Mouse (Mus musculus): ENCODE measurements around the gene Nrp1. TPM values are rescaled to one million over a fixed set of nuclear protein-coding genes. Genes with fewer than 3 reads are reported as not detected.

Gene Nrp1
- polyA plus RNA-seq, 1 experiment: 1.1 TPM

- Histone ChIP-seq H3K27me3 (replicated peaks) (no peaks in the 10 kb centered on the region), H3K36me3 (replicated peaks; ENCODE audit: low read length) (no peaks in the 10 kb centered on the region), H3K4me3 (replicated peaks) (no peak overlapping the region), H3K4me1 (peaks cover 4% of the 10 kb centered on the region; the same call in 1 of the 2 replicates), H3K9me3 (no peaks in the 10 kb centered on the region)
- no peak for TF ChIP-seq FLI1 (IDR thresholded peaks at IDR 0.05; ENCODE audit: low read length)
- TF ChIP-seq GATA1 (IDR thresholded peaks at IDR 0.05; ENCODE audit: borderline replicate concordance, low read length): no peak
These were observed 95.1 kb downstream of the Nrp1 start for GRCm38 (mm10) chr8:128453471-128453870.

- no peak overlapping the region for H3K4me3 ChIP-seq (replicated peaks)
- peaks cover 4% of the 10 kb centered on the region; the same call in 1 of the 2 replicates for H3K4me1 ChIP-seq
- no peaks in the 10 kb centered on the region for H3K36me3 ChIP-seq (replicated peaks; ENCODE audit: low read length)
- no peaks in the 10 kb centered on the region for H3K27me3 ChIP-seq (replicated peaks)
- no peaks in the 10 kb centered on the region for H3K9me3 ChIP-seq
- TF ChIP-seq FLI1 (IDR thresholded peaks at IDR 0.05; ENCODE audit: low read length): no peak
- no peak for TF ChIP-seq GATA1 (IDR thresholded peaks at IDR 0.05; ENCODE audit: borderline replicate concordance, low read length)
These were observed 95.6 kb downstream of the Nrp1 start for GRCm38 (mm10) chr8:128454026-128454425.

- Histone ChIP-seq H3K4me3 (replicated peaks) (no peak overlapping the region), H3K27me3 (replicated peaks) (no peaks in the 10 kb centered on the region), H3K4me1 (no peaks in the 10 kb centered on the region), H3K36me3 (replicated peaks; ENCODE audit: low read length) (no peaks in the 10 kb centered on the region), H3K9me3 (no peaks in the 10 kb centered on the region)
- TF ChIP-seq GATA1 (IDR thresholded peaks at IDR 0.05; ENCODE audit: borderline replicate concordance, low read length) (no peak), FLI1 (IDR thresholded peaks at IDR 0.05; ENCODE audit: low read length) (no peak)
These were observed 98.9 kb downstream of the Nrp1 start for GRCm38 (mm10) chr8:128457277-128457676.

- H3K9me3 ChIP-seq: no peaks in the 10 kb centered on the region
- no peaks in the 10 kb centered on the region for H3K27me3 ChIP-seq (replicated peaks)
- no peaks in the 10 kb centered on the region for H3K36me3 ChIP-seq (replicated peaks; ENCODE audit: low read length)
- H3K4me3 ChIP-seq (replicated peaks): no peak overlapping the region
- no peak for TF ChIP-seq GATA1 (IDR thresholded peaks at IDR 0.05; ENCODE audit: borderline replicate concordance, low read length)
- no peak for TF ChIP-seq FLI1 (IDR thresholded peaks at IDR 0.05; ENCODE audit: low read length)
- no peaks in the 10 kb centered on the region for H3K4me1 ChIP-seq
These were observed 101.3 kb downstream of the Nrp1 start for GRCm38 (mm10) chr8:128459704-128460103.

- no peaks in the 10 kb centered on the region for H3K27me3 ChIP-seq (replicated peaks)
- H3K4me3 ChIP-seq (replicated peaks): no peak overlapping the region
- H3K4me1 ChIP-seq: no peaks in the 10 kb centered on the region
- TF ChIP-seq GATA1 (IDR thresholded peaks at IDR 0.05; ENCODE audit: borderline replicate concordance, low read length) (no peak), FLI1 (IDR thresholded peaks at IDR 0.05; ENCODE audit: low read length) (no peak)
- H3K36me3 ChIP-seq (replicated peaks; ENCODE audit: low read length): no peaks in the 10 kb centered on the region
- H3K9me3 ChIP-seq: no peaks in the 10 kb centered on the region
These were observed 103.3 kb downstream of the Nrp1 start for GRCm38 (mm10) chr8:128461716-128462115.

- Histone ChIP-seq H3K4me3 (replicated peaks) (no peak overlapping the region), H3K27me3 (replicated peaks) (no peaks in the 10 kb centered on the region), H3K9me3 (no peaks in the 10 kb centered on the region), H3K4me1 (no peaks in the 10 kb centered on the region), H3K36me3 (replicated peaks; ENCODE audit: low read length) (no peaks in the 10 kb centered on the region)
- TF ChIP-seq GATA1 (IDR thresholded peaks at IDR 0.05; ENCODE audit: borderline replicate concordance, low read length) (no peak), FLI1 (IDR thresholded peaks at IDR 0.05; ENCODE audit: low read length) (no peak)
These were observed 104.8 kb downstream of the Nrp1 start for GRCm38 (mm10) chr8:128463162-128463561.

- Histone ChIP-seq H3K4me3 (replicated peaks) (no peak overlapping the region), H3K4me1 (no peaks in the 10 kb centered on the region), H3K36me3 (replicated peaks; ENCODE audit: low read length) (no peaks in the 10 kb centered on the region), H3K9me3 (no peaks in the 10 kb centered on the region), H3K27me3 (replicated peaks) (no peaks in the 10 kb centered on the region)
- no peak for TF ChIP-seq FLI1 (IDR thresholded peaks at IDR 0.05; ENCODE audit: low read length)
- no peak for TF ChIP-seq GATA1 (IDR thresholded peaks at IDR 0.05; ENCODE audit: borderline replicate concordance, low read length)
These were observed 105.7 kb downstream of the Nrp1 start for GRCm38 (mm10) chr8:128464056-128464623.

- no peaks in the 10 kb centered on the region for H3K27me3 ChIP-seq (replicated peaks)
- H3K4me3 ChIP-seq (replicated peaks): no peak overlapping the region
- no peaks in the 10 kb centered on the region for H3K9me3 ChIP-seq
- no peaks in the 10 kb centered on the region for H3K36me3 ChIP-seq (replicated peaks; ENCODE audit: low read length)
- TF ChIP-seq GATA1 (IDR thresholded peaks at IDR 0.05; ENCODE audit: borderline replicate concordance, low read length): no peak
- TF ChIP-seq FLI1 (IDR thresholded peaks at IDR 0.05; ENCODE audit: low read length): no peak
- no peaks in the 10 kb centered on the region for H3K4me1 ChIP-seq
These were observed 107.1 kb downstream of the Nrp1 start for GRCm38 (mm10) chr8:128465553-128465952.

- Histone ChIP-seq H3K9me3 (no peaks in the 10 kb centered on the region), H3K4me3 (replicated peaks) (no peak overlapping the region), H3K36me3 (replicated peaks; ENCODE audit: low read length) (no peaks in the 10 kb centered on the region), H3K27me3 (replicated peaks) (no peaks in the 10 kb centered on the region), H3K4me1 (no peaks in the 10 kb centered on the region)
- TF ChIP-seq FLI1 (IDR thresholded peaks at IDR 0.05; ENCODE audit: low read length) (no peak), GATA1 (IDR thresholded peaks at IDR 0.05; ENCODE audit: borderline replicate concordance, low read length) (no peak)
These were observed 108.5 kb downstream of the Nrp1 start for GRCm38 (mm10) chr8:128466681-128467430.

GRCm38 (mm10) chr8:128470097-128470496 lies 111.7 kb downstream of the Nrp1 start:
- Histone ChIP-seq H3K27me3 (replicated peaks) (no peaks in the 10 kb centered on the region), H3K4me3 (replicated peaks) (no peak overlapping the region), H3K4me1 (no peaks in the 10 kb centered on the region), H3K36me3 (replicated peaks; ENCODE audit: low read length) (no peaks in the 10 kb centered on the region), H3K9me3 (no peaks in the 10 kb centered on the region)
- TF ChIP-seq FLI1 (IDR thresholded peaks at IDR 0.05; ENCODE audit: low read length) (no peak), GATA1 (IDR thresholded peaks at IDR 0.05; ENCODE audit: borderline replicate concordance, low read length) (no peak)

Data from megakaryocyte, embryonic 14.5 days (primary cell).